Mouse (Mus musculus) ES-CJ7 (cell line): ENCODE measurements around the gene Nccrp1.

Experiments
- DNase-seq: peaks from one replicate; pipeline ENCODE4 v3.0.0; 2011; ENCODE audit warnings: low read depth, low spot score

Gene Nccrp1

DNA sequence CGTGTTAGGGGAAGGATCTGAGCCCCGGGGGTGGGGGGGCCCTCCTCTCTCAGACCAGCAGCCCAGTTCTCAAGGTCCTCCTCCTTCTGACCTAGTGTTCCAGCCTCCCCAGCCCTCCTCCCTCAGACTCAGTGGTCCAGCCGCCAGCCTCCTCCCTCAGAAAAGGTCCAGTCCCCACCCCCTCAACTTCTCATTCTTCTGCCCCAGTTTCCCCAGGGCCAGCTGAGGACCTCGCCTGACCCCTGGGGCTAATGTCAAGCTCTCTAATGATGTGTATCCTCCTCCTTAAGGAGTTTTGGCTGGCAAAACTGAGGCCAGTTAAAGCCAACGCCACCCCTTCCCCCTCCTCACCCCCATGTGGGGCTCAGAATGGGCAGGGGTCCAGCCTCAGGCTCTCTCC is at the start of gene Nccrp1:
Gene Nccrp1 (minus strand): TSS at position 101 of the 400 bp plus-strand sequence.
- DNase-seq: no peak

DNA sequence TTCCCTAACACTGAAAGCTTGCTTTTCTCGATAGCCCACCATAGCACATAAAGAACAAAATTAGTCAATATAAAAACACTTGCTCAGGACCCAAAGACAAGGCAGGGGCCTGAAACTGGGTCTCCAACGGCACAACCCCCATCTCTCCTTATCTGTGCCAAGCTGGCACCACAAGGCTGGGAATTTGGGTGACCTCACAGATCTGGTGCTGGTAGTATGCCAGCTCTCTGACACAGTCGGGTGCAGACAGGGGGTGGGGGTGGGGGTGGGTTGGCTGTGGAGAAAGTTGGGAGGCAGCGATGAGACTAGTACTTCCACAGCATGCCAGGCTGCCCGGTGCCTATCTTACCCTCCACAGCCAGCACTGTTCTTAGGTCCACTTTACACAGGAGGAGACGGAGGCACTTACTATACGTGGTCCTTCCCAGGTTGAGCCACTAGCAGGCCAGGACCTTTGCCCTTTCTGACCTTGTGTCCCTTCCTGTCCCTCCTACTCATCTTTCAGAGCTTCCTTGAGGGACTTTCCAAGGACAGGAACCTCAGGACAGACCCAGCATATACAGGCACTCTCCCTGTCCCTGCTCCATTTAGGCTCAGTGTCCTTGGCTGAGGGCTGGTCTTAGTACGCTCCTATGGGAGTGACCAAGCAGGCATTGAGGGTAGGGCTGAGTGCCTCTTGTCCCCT is 48.8 kb upstream of the Nccrp1 start:
- DNase-seq: no peak

DNA sequence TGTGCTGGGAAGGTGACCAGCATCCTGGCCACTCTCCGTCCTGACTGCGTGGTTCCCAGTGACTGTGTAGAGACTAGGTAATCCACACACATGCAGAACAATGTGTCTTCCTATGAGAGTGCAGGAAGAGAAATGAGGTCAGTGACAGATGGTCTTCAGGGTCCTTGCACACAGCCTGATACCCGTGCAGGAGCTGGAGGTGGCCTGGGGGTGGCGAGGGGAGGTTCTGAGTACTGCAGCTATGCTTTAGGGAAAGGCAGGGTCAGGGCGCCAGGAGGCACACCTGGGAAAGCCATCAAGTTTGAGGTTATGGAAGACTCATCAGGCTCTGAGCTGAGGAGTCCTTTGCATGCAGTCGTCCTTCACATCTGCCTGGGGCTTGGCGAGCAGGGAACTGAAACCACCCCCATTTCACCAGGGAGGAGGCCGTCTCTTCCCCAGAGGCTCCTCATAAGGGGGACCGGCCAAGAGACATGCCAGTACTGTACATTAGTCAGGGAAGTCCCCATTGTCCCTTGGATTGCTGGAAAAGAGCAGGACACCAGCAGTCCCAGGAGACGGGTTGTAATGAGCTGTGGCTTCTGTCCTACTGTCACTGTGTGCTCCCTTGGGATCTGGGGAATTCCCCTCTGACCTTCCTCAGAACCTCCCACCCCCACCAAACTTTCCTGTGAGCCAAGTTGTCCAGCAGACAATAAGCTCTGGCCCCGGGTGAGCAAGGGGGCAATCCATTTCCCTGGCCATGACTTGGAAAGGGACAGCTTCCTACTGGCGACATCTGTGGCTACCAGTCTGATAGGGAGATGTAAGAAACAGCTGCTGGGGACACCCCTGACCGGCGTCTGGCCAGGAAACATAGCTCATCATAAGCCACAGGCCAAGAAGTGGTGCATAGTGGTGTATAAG is 46.4 kb upstream of the Nccrp1 start:
- DNase-seq: no peak

DNA sequence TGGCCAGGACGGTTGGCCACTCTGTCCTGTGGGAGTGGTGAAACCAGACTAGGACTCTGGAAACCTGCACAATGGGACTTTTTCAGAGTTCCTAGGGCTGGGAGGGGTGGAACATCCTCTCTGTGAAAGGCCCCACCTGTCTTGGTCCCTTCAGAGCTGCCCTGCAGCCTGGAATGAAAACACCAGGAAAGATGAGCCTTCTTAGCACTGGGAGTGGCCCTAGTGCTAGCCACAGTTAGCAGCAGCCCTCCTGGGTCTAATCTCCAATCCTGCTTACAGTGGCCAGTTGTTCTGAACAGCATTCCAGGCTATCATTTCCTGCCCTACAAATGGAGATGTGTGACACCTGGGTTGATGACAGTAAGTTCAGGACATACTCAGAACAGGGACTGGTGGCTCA is 44.8 kb upstream of the Nccrp1 start:
- DNase-seq: no peak

DNA sequence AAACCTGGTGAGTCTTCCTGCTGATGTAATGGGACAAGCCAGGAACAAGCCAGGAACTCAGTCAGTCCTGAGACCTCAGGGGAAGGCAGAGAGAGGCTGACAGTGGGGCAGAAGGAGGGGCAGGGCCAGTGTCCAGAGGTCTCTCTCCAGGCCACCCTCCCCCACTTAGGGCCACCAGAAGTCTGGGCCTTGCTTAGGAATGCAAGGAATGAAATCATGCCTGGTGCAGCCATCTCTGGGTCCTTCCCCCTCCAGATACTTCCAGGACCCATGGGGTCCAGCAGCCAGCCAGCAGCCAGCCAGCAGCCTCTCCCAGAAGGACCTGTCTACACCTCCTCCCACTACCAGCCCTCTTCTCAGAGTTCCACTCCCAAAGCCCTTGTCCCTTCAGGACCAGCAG is 40.6 kb upstream of the Nccrp1 start:
- no peak for DNase-seq

DNA sequence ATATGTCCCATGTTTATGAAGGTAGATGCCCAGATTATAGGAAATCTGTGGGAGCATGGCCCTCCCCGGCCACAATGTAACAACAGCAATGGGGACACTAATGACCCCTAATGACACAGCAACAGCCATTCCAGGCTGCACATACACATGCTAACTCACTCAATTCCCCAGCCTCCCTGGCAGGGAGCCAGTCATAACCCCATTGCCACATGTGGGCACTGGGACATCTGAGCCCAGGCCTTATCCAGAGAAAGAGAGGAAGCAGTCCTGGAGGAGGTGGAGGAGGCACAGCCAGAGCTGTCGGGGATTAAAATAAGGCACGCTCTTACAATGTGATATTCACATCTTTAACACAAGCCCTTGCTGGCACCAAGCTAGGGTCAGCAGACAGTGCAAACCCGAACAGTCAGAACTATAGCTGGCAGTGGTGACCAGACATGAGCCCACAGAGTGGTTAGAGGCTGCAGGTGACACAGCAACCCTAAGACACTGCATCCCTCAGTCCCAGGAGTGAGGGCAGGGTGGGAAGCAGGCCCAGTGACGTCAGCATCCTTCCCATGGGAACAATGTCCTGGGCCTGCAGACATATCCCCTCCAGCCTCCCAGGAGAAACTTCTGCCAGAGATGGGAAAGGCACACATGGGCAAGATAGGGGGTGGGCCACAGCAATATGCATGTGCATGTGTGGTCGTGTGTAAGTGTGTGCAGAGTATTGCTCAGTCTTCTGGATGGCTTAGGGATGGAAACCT is 39.8 kb upstream of the Nccrp1 start:
- DNase-seq: no peak

DNA sequence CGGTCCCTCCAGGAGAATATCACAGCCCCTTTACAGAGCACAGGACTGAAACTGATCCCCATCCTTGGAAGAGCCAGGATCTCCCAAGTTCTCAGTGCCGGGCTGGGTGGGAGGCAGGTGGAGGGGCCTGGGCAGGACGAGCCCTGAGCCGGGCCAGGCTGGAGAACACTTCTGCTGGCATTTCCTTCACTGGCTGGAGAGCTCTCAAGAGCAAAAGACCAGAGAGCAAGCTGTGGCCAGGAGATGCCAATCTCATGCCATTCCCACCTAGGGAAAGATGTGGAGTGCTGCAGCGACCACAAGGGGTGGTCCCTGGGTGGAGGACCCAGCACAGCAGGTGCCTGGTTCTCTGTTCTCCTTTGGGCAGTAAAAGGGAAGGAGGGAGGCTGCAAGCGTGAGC is 37.9 kb upstream of the Nccrp1 start:
- no peak for DNase-seq

DNA sequence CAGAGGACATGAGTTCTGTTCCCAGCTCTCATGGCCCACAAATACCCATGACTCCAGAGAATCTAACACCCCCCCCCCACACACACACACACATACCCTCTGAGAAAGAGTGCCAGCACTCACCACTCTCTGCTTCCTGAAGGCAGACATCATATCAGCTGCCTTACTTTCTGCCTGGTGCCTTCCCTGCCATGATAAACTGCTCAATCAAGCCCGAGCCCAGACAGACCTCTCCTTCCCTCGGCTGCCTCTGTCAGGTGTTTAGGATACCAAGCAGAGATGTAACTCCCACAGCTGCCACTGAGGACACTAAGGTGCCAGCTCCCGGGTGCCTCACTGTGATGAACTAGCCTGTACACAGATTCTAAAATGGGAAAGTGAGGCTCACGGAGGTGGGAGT is 37.4 kb upstream of the Nccrp1 start:
- no peak for DNase-seq

DNA sequence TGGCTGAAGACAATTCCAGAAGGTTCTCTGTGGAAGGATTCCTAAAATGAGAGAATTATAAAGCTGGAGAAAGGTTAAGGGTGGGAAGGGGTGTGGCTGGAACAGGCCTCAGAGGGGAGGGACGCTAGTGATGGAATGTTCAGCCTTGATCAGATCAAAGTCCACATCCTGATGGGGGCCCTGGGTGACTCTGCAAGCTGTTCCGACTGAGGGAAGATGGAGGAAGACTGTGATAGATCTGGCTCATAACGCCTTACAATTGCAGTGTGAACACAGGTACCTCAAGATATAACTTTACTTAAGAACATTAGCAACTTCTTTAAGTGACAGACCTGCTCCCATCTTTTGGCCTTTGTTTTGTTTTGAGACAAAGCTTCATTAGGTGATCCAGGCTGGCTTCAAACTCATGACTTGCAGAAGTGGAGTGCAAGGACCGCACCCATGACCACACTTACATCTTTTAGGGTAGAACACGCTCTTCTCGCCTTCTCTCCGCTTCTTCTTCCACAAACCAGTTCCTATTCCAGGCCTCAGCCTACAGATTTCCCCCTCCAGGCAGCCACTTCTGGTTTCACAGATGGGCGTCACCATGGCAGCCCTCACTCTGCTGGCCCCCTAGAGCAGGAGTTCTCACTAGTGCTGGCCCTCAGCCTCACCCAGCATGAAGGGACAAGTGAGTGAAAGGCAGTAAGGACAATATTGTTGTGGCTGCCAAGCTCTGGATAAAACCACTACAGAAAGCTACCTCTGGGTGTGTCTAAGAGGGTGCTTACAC is 36.7 kb upstream of the Nccrp1 start:
- DNase-seq: no peak

DNA sequence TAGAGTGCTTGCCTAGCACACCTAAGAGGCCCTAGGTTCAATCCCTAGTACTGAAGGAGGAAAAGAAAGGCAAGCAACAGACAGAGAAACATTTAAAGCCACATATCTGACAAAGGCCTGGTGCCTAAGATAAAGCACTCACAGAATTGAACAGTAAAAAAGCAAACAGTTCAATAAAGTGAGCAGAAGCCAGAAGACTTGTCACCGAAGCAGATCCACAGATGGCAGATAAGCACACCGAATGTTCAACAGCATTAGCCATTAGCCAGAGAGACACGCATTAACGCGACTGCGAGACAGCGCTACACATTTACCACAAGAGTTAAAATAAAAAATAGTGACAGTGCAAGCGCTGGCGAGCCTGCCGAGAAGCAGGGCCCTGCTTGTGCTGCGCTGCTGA is 35.8 kb upstream of the Nccrp1 start:
- DNase-seq: no peak

DNA sequence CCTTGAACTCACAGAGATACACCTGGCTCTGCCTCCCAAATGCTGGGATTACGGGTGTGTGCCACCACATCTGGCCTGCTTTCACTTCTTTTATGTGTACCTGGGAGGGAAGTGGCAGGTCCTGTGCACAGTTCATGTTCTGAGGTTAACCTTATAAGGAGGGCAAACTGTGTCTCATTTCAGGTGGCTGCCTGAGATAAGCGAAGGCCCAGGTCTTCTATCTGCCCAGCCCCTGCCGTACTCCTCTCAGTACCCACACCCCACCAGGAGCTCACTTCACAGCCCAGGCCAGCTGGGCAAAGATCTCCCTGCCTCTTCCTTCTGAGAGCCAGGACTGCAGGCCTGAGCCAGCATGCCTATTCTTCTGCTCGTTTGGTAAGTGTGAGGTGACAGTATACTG is 34.7 kb upstream of the Nccrp1 start:
- DNase-seq: no peak

DNA sequence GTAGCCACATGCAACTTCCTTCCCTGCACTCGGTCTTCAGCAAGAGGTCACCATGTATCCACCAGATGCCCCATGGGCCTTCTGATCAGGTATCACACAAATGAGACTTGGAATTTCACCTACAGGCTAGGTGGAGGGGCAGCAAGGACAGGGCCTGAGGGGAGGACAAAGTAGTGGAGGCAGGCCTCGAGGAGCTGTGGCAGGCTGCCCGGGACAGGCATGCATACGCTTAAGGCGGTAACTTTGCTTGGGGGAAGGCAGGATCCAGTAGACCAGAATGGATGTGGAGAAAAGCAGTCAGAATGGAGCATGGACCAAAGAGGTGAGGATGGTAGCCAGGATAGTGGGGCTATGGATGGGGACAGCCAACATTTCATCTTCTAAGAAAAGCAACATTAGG is 32.8 kb upstream of the Nccrp1 start:
- no peak for DNase-seq

DNA sequence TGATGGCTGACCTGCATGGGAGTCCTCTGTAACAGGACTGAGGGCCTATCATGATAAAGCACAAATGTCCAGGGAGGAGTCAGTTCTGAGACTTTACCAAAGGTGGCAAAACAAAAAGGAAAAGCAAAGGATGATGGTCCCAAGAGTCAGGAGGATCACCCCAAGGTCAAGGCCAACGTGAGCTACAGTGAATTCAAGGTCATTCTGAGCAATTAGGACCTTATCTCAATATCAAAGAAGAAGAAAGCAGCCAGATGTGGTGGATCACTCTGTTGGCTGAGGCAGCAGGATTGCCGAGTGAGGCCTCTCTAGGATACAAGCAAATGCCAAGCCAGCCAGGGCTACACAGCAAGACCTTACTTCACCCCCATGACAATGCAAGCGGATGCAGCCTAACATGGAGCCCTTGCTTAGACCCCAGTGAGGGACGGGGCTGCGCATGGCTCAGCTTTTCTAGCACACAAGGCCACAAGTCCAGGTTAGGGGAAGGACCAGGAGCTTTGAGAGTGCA is 31.5 kb upstream of the Nccrp1 start:
- DNase-seq: peak; percentile 96

DNA sequence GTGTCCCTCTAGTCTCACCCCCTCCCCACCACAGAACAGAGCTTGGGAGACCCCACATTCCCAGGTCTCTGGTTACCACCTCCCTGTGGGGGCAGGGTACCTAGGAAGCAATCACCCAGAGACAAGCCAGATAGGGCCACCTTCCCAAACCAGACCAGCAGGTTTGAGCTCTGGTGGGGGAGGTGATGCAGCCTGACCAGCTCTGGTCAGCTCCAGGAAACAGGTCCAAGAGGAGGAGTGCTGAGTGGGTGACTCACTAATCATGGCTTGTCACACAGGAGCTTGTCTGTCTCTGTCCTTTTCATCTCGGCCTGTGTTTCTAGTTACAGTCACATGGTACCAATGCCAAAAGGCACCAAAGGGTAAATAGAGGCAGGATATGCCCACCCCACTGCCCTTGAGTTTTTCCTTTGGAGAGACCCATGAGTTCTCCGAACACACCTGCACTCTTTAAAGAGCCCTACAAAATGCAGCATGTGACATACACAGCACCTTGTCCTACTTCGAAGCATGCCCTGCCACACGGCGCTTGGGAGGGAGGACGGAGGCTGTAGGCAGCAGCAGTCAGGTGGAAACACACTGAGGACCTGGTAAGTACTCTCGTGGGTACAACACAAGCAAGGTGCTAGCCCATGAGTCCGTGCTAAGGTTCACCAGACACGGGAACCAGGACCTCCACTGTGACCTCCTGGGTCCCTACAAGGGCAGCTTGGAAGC is 30.9 kb upstream of the Nccrp1 start:
- no peak for DNase-seq

DNA sequence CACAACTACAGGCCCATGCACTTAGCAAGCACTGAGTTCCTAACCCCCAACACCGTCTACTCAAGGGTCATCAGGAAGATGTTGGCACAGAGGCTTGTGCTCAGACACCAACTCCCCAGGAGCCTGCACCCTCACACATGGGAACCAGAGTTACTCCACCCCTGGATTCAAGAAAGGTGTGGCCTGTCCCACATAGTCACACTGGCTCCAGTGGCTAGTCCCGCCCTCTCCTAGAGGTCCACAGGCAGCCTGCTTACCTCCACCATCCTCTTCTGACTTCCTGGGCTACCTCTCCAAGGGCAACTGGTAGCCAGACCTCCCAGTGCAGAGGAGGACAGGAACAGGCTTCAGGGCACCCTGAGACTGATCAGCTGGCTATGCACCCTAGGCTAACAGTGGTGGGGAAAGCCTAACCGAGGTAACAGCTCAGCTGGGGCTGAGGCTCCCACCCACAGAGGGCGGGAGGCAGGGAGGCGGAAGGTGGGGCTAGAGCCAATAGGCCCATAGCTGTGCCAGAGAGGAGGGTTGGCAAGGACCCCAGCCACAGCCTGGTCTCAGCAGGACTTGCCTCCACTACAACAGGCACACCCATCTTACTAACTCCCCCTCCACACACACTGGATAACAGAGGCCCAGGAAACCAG is 29.3 kb upstream of the Nccrp1 start:
- DNase-seq: no peak

DNA sequence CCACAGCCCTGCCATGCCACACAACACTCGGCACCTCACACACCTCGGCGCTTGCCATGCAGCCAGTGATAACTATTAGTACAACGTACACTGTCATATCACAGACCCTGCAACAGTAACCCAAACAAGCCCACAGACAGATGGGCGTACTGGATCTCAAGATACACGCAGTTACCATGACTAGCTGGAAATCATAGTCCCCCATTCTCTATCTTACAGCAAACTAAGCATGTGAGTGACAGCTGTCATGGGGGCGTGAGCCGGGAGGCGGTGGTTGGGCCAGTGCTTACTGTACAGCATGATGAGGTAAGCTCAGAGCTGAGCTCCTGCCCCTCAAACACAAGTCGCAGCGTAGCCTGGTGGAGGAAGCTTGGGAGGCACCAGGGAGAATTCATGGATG is 28.5 kb upstream of the Nccrp1 start:
- no peak for DNase-seq

DNA sequence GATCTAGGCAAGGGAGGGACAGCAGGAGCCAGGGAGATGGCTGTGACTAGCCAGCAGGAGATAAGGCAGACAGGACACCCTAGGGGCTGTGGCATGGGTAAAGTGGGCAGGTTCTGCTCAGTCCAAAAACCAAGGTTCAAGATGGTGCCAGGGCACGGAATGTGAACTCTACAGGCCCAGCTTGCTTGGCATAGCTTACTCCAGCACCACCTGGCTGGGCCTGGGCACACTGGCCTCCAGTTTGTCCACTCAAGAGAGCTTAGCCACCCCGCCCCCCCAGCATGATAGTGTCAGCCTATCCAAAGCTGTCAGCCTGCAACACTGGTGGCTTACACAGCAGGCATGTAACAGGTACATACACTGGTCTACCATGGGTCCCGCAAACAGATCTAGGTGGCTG is 26.2 kb upstream of the Nccrp1 start:
- DNase-seq: no peak

DNA sequence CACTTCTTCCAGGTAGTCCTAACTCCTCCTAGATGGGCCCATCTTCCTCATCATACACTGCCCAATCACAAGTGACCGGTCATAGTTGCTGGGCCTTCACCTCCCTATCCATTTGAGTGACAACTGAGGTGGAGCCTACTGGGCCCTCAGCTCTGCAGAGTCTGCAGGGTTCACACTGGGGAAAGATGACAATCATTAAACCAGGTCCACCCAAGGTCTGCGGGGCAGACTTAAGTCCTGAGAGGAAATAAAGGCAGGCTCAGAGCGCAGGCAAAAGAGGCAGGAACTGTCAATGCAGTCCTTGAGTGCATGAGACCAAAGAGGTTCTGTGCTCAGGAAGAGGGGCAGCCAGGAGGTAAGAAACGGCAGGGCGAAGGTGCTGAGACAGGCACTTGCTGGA is 25.6 kb upstream of the Nccrp1 start:
- DNase-seq: no peak

DNA sequence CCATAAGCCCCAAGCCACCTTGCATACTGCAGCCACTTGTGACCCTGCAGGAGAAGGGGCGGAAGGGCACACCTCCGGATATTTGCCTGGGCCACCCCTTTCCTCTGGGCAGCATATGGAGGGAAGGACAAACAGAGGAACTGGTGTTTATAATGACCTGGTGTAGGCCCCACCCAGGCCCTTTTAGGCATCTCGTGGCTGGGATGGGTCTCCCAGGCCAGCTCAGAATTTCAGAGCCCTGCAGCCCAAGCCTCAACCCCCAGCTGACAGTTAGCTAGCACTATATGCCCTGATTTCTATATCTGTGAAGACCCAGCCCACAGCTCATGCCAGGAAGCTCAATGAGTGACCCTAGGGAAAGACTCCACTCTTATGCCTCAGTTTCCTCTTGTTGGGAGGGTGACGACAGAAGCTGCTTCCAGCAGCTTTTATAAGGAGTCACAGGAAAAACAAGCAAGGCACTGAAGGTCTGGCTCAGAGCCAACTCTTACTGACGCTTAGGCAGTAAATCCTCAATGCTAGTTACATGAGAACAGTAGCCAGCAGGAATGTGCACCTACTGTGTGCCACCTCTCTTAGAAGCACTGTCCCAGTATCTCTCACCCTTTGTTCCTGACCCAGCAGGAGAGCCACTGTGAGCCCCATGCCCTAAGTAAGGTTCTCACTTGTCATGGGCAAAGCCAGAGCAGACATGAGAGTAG is 24.1 kb upstream of the Nccrp1 start:
- DNase-seq: peak; percentile 34
